Mouse (Mus musculus) midbrain, embryonic 11.5 days (tissue): ENCODE measurements at regions not wholly inside any gene's neighbourhood (a gene's known extent, or its start where the extent isn't known, plus 50 kb on each side); places are given as distances from the start of the nearest gene placed in this dataset.

Source experiments
- ATAC-seq: fragments of 200-750 bp; cut with Nextera tagmentation; 2 replicates; pipeline ENCODE4 v1.8.0; 2017; ENCODE audit warnings: moderate TSS enrichment, moderate library complexity; ENCODE audit not compliant: low FRiP score
- DNase-seq: peaks from one replicate; pipeline ENCODE4 v3.0.0; 2015; ENCODE audit warnings: low spot score; ENCODE audit errors: missing footprints
- H3K27ac ChIP-seq: fragments of 300-500 bp; sonication (generic); 2 replicates; pipeline ENCODE4 v1.5.1; 2014; ENCODE audit warnings: low read depth, low read length
- H3K27me3 ChIP-seq: fragments of 300-500 bp; sonication (generic); 2 replicates; pipeline ENCODE4 v1.6.1; 2014; ENCODE audit warnings: mild to moderate bottlenecking, low read length, moderate library complexity, mixed read lengths; ENCODE audit not compliant: control insufficient read depth, insufficient read depth
- H3K36me3 ChIP-seq: fragments of 300-500 bp; sonication (generic); 2 replicates; pipeline ENCODE4 v1.6.1; 2014; ENCODE audit warnings: mild to moderate bottlenecking, low read length, moderate library complexity, mixed read lengths; ENCODE audit not compliant: control insufficient read depth, insufficient read depth
- H3K4me1 ChIP-seq: fragments of 300-500 bp; sonication (generic); 2 replicates; pipeline ENCODE4 v1.6.1; 2014; ENCODE audit warnings: low read length; ENCODE audit not compliant: control insufficient read depth, insufficient read depth
- H3K4me2 ChIP-seq: fragments of 300-500 bp; sonication (generic); 2 replicates; pipeline ENCODE4 v1.6.1; 2014; ENCODE audit warnings: mild to moderate bottlenecking, moderate library complexity
- H3K4me3 ChIP-seq: fragments of 300-500 bp; sonication (generic); 2 replicates; pipeline ENCODE4 v1.5.1; 2014; ENCODE audit warnings: low read depth, low read length
- H3K9ac ChIP-seq: fragments of 300-500 bp; sonication (generic); 2 replicates; pipeline ENCODE4 v1.6.1; 2014; ENCODE audit warnings: low read length
- H3K9me3 ChIP-seq: fragments of 300-500 bp; sonication (generic); 2 replicates; pipeline ENCODE4 v1.6.1; 2016; ENCODE audit warnings: low read length; ENCODE audit not compliant: control insufficient read depth
- WGBS: fragments of 180-500 bp; shearing (Covaris S2); extraction: QIAGEN DNeasy Blood & Tissue Kit; methylation state at CpG from one replicate; pipeline ENCODE4 v1.1.7; 2014; 5-methylcytosine and 5-hydroxymethylcytosine counted together

GRCm38 (mm10) chr7:116665581-116665980, 161.4 kb downstream of the Nucb2 start:
- WGBS: 89% methylated on average over 15 of the region's 15 CpGs
- Histone ChIP-seq H3K27ac (no peak overlapping the region), H3K4me3 (no peak overlapping the region), H3K4me1 (no peaks in the 10 kb centered on the region), H3K9me3 (no peaks in the 10 kb centered on the region), H3K36me3 (no peaks in the 10 kb centered on the region), H3K4me2 (no peak overlapping the region), H3K9ac (no peak overlapping the region), H3K27me3 (no peaks in the 10 kb centered on the region)
- DNase-seq: no peak
- no peak for ATAC-seq

DNA sequence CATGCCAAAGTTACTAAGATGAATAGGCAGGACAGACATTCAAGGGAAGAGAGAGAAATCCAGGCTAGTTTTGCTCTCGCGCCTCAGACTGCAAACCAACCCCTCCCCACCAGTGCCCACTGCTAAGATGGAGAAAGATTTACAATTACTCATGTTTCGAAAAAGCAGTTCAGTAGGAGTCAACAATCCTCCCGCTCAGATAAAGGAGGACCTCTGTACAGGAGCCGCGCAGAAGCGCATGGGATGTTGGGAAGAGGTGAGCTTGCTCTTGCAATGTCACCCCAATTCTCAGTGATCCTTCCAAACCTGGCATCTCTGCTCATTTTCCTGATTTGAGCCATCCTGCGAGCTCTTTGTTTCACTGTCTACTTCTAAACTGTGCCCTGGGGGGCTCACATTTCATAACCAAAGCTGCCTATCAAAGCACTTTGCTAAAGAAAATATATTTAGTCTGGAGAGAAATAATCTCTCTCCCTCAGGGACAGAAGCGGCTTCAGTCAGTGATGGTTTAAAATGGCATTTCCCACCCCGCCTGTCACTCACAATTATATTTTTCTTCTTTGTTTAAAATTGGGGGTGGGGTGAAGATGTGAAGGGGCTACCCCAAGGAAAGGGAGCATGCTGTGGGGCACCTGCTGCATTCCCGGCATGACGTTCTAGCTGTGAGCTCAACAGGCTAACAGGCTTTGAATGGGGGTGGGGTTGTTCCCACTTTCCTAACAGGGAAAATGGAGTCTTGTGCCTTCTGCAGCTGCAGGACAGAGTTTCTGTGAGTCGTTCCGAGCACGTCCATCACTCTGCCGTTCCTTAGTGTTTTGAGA, 170.2 kb downstream of the Nucb2 start:
- no peaks in the 10 kb centered on the region for H3K36me3 ChIP-seq
- H3K9ac ChIP-seq: no peak overlapping the region
- 72% methylated on average over 16 of the region's 16 CpGs for WGBS
- no peak overlapping the region for H3K4me2 ChIP-seq
- H3K9me3 ChIP-seq: no peaks in the 10 kb centered on the region
- DNase-seq (no peak), ATAC-seq (no peak)
- H3K4me1 ChIP-seq: no peaks in the 10 kb centered on the region
- no peak overlapping the region for H3K27ac ChIP-seq
- H3K4me3 ChIP-seq: no peak overlapping the region
- H3K27me3 ChIP-seq: no peaks in the 10 kb centered on the region

DNA sequence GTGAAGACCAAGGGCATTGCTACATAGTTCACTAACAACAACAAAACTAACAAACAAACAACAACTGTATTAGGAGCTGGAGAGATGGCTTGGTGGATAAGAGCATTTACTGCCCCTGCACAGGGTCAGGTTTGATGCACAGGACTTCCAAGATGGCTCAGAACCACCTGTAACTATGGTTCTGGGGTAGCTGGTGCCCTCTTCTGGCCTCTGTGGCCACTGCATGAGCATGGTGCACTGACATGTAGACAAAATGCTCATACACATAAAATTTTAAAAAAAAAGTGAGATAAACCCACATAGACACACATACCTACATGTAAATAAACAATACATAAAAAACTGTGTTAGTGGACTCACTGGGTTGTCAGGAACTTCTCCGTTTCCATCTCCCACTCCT, 172.5 kb downstream of the Nucb2 start:
- no peak overlapping the region for H3K9ac ChIP-seq
- no peaks in the 10 kb centered on the region for H3K36me3 ChIP-seq
- H3K4me3 ChIP-seq: no peak overlapping the region
- H3K4me2 ChIP-seq: no peak overlapping the region
- no peaks in the 10 kb centered on the region for H3K4me1 ChIP-seq
- H3K9me3 ChIP-seq: no peaks in the 10 kb centered on the region
- H3K27ac ChIP-seq: no peak overlapping the region
- ATAC-seq: no peak
- no peaks in the 10 kb centered on the region for H3K27me3 ChIP-seq
- WGBS: 80% methylated on average over 1 of the region's 1 CpGs
- no peak for DNase-seq

DNA sequence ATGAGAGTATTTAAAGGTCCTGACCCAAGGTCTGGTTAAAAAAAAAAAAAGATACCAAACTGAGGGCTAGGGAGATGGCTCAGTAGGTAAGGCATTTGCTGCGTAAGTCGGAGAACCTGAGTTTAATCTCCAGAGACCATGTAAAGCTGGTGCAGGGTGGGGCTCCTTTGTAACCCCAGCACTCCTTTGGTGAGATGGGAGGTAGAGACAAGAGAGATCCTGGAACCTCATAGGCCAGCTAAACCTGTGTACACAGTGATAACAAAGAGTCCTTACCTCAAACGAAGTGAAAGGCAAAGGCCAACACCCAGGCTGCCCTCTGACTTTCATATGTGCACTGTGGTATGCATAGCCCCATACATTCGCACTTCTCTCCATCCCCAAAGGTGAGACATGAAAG, 175.0 kb downstream of the Nucb2 start:
- Histone ChIP-seq H3K4me1 (no peaks in the 10 kb centered on the region), H3K9ac (no peak overlapping the region), H3K36me3 (no peaks in the 10 kb centered on the region), H3K27ac (no peak overlapping the region), H3K9me3 (no peaks in the 10 kb centered on the region), H3K4me2 (no peak overlapping the region), H3K27me3 (no peaks in the 10 kb centered on the region), H3K4me3 (no peak overlapping the region)
- DNase-seq: no peak
- ATAC-seq: no peak
- 77% methylated on average over 4 of the region's 4 CpGs for WGBS

GRCm38 (mm10) chr7:116680523-116680922, 176.4 kb downstream of the Nucb2 start:
- no peaks in the 10 kb centered on the region for H3K4me1 ChIP-seq
- H3K27me3 ChIP-seq: no peaks in the 10 kb centered on the region
- no peak overlapping the region for H3K4me2 ChIP-seq
- H3K4me3 ChIP-seq: no peak overlapping the region
- H3K36me3 ChIP-seq: no peaks in the 10 kb centered on the region
- no peak for ATAC-seq
- no peak overlapping the region for H3K27ac ChIP-seq
- 92% methylated on average over 3 of the region's 3 CpGs for WGBS
- no peak for DNase-seq
- no peaks in the 10 kb centered on the region for H3K9me3 ChIP-seq
- H3K9ac ChIP-seq: no peak overlapping the region

DNA sequence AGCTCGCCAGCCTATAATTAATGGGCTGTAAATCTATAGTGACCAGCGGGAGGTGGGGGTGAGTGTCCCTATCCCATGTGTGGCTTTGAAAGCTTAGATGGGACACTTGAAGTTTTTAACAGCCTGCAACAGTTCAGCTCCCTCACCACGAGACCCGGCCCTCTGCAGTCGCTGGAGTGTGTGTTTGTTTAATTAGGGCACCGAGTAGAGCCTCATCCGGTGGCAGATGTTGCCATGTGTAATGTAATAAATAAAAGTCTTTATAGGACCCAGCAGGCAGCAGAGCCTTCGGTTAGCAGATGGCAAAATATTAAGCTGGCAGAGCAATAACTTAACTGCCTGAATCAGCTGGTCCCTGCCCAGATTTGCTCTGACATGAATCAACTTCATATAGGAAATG, 177.1 kb downstream of the Nucb2 start:
- Histone ChIP-seq H3K9ac (no peak overlapping the region), H3K9me3 (no peaks in the 10 kb centered on the region), H3K4me2 (no peak overlapping the region), H3K27ac (no peak overlapping the region), H3K4me1 (no peaks in the 10 kb centered on the region), H3K27me3 (no peaks in the 10 kb centered on the region), H3K36me3 (no peaks in the 10 kb centered on the region), H3K4me3 (no peak overlapping the region)
- WGBS: 71% methylated on average over 8 of the region's 8 CpGs
- DNase-seq: no peak
- no peak for ATAC-seq

GRCm38 (mm10) chr7:116700409-116700808, 196.2 kb downstream of the Nucb2 start:
- Histone ChIP-seq H3K4me2 (no peak overlapping the region), H3K27me3 (no peaks in the 10 kb centered on the region), H3K36me3 (no peaks in the 10 kb centered on the region), H3K27ac (no peak overlapping the region), H3K4me3 (no peak overlapping the region), H3K9me3 (no peaks in the 10 kb centered on the region), H3K9ac (no peak overlapping the region), H3K4me1 (no peaks in the 10 kb centered on the region)
- DNase-seq: peak; percentile 17
- 85% methylated on average over 2 of the region's 2 CpGs for WGBS
- ATAC-seq: no peak

- H3K27me3 ChIP-seq: no peaks in the 10 kb centered on the region
- no peaks in the 10 kb centered on the region for H3K36me3 ChIP-seq
- ATAC-seq (peak; percentile 78; the same call in 1 of the 2 replicates), DNase-seq (peak; percentile 98)
- H3K4me2 ChIP-seq: no peak overlapping the region
- H3K4me1 ChIP-seq: no peaks in the 10 kb centered on the region
- no peaks in the 10 kb centered on the region; the same call in 1 of the 2 replicates for H3K9me3 ChIP-seq
- no peak overlapping the region for H3K4me3 ChIP-seq
- H3K27ac ChIP-seq: no peak overlapping the region
- 47% methylated on average over 14 of the region's 14 CpGs for WGBS
- H3K9ac ChIP-seq: no peak overlapping the region
These were observed 197.5 kb downstream of the Nucb2 start for GRCm38 (mm10) chr7:116701466-116702342.

DNA sequence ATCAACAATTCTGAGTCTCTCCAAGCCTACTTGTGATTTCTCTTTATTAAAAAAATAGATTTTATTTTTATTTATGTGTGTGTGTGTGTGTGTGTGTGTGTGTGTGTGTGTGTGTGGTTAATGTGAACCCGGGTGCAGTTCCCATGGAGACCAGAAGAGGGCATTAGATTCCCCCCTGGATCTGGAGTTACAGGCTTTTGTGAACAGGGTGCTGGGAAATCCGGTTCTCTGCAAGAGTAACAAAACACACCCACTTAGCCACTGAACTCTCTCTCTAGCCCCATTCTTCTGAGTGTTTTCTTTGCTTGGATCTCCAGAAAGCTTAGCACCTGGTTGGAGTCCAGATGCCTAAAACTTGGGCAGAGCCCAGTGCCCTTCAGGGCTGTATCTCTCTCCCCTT, 198.4 kb downstream of the Nucb2 start:
- Histone ChIP-seq H3K9me3 (no peaks in the 10 kb centered on the region; the same call in 1 of the 2 replicates), H3K4me1 (no peaks in the 10 kb centered on the region)
- 91% methylated on average over 2 of the region's 2 CpGs for WGBS

More for the DNA sequence above, 198.4 kb downstream of the Nucb2 start:
- no peak overlapping the region for H3K27ac ChIP-seq
- DNase-seq: no peak
- H3K9ac ChIP-seq: no peak overlapping the region
- ATAC-seq: no peak
- no peak overlapping the region for H3K4me2 ChIP-seq
- no peak overlapping the region for H3K4me3 ChIP-seq
- H3K27me3 ChIP-seq: no peaks in the 10 kb centered on the region
- H3K36me3 ChIP-seq: no peaks in the 10 kb centered on the region
